Mouse (Mus musculus): ENCODE results near the gene Eya3.

The Eya3 gene

DNA sequence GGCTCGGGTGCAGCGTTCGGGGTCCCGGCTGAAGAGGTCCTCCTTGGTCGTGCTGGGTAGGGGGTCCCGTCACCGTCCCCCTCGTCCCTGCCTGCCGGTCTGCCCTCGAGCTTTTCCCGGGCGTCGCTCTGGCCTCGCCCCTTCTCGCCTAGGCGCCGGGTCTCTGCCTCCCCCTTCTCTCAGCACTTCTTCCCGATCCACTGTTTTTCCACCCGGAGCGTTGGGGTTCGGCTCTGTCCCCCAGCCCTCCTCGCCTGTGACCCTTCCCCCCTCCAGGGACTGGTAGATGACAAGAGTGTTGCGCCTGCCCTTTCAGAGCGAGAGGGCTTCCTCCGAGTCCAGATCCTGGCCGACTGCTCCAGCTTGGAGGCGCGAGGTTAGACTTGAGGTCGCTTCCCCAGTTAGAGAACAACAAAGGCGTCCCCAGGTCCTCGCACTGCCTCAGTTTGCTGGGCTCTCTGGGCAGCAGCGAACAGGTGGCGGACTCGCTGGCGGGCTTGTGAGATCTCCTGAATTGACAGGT lies 465 bp downstream of the Eya3 start:
- DNase-seq (ENCODE audit: low read depth, low spot score) = no peak

DNA sequence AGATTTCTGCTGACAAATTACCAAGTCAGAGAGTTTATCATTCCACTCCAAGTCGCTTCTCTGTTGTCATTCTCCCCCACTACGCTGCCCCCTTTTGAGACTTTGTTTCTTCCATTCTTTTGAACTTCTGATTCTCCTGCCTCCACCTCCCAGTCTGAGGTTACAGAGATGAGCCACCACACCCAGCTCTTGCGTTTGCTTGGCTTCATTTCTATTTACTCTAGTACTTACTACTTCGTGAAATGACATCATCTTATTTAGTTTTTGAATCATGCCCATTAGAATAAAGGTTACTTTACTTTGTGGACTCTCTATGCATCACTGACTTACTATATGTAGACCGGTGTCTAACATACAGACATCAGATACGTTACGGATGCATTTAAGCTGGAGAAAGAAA lies 8.7 kb downstream of the Eya3 start:
- peak; percentile 15 for DNase-seq (ENCODE audit: low read depth, low spot score)

DNA sequence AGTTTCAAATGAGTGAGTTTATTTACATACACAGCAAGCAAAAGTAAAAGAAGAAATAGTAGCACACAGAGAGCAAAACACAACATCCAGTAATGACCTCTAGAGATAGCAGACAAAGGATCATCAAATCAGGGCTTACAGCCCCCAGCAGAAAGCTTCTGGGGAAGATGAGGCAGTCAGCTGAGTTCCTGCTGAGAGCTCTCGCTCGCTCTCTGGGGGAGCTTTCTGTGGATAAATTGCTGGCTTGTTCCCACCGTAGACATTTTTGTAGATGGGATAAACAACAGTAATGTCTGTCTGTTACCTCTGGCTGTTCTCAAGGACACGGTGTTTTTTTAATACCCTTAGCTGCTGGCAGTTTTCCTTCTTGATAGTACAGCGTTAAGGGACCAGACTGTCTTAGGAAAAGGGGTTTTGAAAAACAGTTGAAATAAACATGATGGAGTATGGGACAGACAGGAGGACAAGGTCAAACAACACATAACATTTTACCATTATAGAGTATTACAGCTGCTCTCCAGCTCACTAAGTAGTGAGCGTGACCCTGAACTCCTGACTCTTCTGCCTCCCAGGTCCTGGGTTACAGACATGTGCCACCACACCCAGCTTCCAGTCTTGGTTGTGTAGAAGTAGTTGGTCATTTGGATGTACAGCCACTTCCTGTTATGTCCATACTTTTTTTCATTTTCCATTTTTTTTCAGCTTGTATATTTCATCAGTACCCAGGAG lies 10.6 kb downstream of the Eya3 start:
- DNase-seq (ENCODE audit: low read depth, low spot score) = no peak

DNA sequence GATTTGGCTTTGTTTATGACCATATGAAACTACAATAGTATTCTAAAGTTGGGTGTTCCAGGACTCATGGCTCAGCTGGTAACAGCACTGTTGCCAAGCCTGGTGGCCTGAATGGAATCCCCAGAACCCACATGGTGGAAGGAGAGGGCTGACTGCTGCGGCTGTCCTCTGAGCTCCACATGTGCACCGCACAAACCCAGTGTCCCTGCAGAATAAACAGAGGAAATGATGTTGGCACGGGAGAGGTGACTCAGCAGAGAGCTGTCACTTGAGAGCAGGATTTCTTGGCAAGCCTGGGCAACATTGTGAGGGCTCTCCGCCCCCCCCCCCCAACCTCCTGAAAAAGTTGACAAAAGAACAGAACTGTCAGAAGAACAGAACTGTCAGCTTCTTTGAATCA lies 14.1 kb downstream of the Eya3 start:
- peak; percentile 87 for DNase-seq (ENCODE audit: low read depth, low spot score)

DNA sequence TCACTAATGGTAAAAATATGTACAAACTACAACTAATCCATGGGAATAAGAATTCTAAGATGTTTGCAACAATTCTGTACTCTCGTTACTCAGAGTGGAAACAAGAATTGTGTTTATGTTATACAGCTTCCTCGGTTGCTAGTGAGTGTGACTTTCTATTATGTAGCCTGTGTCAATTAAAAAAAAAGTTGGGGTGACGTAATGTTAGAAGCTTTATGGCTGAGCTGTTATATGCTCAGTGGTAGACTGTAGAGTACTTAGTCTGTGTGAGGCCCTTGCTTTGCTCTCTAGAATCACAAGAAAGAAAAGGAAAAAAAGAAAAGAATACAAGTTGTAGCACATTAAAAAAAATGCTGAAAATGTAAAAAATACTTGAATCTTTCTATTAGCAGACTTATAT lies 15.0 kb downstream of the Eya3 start:
- DNase-seq (ENCODE audit: low read depth, low spot score) = no peak

DNA sequence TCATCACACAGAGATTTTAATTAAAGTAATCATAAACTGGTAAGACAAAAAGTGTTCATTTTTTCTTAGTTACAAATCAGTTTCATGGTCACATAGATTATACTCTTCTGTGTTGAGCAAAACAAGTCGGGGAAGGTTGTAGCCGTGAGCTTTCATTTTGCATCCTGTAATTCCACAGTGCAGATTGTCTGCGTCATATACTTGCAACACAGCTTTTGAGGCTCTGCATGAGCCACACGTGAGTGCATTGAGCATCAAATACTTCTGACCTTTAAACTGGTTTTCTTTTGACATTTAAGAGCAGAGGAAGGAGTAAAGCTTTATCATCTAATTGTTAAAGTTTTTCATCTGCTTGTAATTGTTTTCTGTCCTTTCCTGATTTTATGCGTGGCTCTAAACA lies 16.5 kb downstream of the Eya3 start:
- DNase-seq (ENCODE audit: low read depth, low spot score) = no peak

DNA sequence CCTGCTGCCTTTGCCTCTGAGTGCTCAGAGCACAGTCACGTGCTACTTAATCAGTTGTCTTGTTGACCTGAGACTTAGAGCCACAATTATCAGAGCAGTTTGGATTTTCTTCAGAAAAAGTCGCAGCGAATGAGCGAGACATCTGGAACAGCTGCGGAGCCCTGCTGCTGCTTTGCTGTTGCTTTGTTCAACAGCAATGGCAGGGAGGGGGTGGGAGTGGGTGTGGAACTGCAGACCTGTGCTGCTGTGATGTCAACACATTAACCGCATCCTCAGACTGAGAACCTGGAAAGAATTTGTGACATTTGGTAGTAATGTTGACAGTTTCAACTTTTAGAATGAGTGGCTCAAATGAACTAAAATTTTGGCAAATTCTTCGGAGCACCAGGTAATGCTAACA lies 20.3 kb downstream of the Eya3 start:
- DNase-seq (ENCODE audit: low read depth, low spot score) = no peak

DNA sequence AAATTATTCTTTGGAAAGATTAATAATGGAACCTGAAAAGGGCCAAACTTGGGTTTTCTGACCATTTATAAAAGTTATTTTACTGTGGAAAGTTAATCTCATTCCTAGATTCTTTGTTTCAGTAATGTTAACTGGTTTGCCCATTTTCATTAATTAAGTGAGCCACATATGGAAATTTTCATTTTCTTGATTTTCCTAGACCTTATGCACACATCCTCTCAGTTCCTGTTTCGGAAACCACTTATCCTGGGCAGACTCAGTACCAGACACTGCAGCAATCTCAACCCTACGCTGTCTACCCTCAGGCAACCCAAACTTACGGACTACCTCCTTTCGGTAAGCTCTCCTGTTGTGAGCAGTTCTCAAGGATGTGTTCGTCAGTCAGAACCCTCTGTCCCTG lies 33.9 kb downstream of the Eya3 start:
- no peak for DNase-seq (ENCODE audit: low read depth, low spot score)

DNA sequence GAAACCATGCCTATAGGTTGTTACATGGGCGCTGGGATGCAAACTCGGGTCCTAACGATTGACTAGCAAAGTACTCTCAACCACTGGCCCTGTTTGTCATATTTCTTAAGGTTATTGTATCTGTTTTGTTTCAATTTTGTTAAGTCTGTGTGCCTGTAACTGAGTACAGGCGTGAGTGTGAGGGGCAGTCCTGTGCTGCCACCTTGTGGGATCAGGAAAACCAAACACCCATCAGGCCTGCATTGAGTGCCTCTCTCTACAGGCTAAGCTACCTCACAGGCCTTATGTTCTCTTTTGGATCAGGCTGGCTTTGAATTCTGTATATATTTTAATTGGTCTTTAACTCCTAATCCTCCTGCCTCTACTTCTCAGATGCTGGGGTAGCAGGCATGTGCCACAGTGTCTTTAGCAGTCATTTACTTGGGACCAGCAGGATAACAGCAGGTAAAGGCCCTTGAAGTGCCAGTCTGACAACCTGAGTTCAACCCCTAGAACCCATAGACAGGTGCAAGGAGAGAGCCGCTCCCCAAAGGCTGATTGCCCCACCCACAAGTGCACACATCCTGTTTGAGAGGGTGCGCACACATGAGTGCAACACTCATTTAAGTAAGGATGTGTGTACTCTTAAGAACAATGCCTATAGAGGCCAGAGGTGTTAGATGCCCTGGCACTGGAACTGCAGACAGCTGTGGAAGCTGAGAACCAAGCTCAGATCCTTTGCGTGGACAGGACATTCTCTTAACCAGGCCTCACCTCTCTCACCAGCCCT lies 38.2 kb downstream of the Eya3 start:
- peak; percentile 59 for DNase-seq (ENCODE audit: low read depth, low spot score)

DNA sequence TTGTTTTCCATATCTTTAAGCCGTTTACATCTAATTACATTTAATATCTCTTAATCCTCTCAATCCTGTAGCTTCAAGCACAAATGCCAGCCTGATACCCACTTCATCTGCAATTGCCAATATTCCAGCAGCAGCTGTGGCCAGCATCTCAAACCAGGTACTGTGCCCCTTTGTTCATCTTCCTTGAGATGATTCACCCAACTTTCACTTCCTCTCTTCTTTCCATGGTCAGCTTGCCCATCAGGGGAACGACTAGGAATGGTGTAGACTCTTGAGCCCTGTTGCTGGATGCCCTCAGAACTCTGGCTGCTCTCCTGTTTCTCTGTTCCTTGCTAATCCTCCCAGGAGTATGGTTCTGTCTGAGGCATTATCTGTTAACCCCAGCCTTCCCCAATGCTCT lies 50.8 kb downstream of the Eya3 start:
- no peak for DNase-seq (ENCODE audit: low read depth, low spot score)

DNA sequence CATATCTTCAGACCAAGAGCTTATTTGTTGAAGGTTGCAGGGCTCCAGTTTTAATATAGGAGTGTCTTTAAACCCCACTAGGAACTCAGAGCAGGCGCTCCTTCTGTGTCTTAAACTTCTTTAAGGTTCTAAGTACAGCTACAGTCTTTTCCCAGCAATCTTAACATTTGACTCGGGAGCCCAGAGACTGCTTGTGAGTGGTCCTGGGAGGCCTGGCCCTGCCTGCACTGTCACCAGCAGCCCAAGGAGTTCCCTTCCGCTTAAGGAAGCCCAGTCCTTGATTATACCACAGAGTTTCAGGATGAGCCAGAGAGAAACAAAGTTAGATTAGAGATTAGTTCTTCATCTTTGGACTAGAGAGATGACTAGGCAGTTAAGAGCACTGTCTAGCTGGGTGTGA lies 54.6 kb downstream of the Eya3 start:
- DNase-seq (ENCODE audit: low read depth, low spot score) = no peak

DNA sequence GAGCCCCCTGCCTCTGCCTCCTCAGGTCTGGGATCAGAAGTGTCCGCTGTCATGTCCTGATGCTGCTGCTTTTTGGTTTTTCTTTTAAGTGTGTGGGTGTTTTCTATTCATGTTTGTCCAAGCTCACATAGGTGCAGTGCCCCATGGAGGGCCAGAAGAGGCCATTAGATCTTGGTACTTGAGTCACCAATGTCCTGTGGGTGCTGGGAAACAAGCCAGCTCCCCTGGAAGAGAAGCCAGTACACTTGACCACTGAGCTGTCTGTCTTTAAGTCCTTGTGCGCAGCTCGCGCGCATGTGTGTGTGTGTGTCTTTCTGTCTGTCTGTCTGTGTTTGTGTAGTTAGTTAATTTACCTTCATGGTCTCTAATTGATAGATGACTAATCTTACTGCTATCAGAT lies 63.3 kb downstream of the Eya3 start:
- no peak for DNase-seq (ENCODE audit: low read depth, low spot score)

DNA sequence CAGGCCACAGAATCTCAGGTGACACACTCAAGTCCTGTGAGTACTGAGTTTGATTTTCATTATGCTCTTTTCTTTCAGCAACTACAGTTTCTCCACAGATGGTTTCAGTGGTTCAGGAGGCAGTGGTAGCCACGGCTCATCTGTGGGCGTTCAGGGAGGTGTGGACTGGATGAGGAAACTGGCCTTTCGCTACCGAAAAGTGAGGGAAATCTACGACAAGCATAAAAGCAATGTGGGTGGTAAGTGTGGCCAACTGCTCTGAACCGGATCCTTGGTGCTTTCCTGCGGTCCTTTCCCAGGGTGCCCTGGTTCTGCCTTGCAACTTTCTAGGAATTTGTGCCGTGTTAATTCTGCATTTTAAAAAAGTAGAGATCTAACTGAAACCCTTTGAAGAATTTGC lies 68.1 kb downstream of the Eya3 start:
- no peak for DNase-seq (ENCODE audit: low read depth, low spot score)

DNA sequence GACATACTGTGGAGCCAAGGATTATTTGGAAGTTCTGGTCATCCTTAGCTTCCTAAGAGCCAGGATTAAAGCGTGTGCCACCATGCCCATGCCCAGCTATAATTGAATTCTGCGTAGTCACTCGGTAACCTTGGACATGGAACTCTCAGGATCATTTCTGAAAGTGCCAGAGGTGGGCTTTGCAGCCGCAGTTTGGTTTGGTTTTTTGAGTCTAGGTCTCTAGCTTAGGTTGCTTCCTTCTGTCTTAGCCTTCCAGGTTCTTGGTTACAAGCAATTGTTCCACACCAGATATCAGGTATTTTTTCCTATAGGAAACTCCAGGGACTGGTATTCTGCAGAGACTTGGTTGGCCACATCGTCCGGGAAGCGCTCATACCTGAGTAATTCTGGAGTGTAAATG lies 74.4 kb downstream of the Eya3 start:
- no peak for DNase-seq (ENCODE audit: low read depth, low spot score)

DNA sequence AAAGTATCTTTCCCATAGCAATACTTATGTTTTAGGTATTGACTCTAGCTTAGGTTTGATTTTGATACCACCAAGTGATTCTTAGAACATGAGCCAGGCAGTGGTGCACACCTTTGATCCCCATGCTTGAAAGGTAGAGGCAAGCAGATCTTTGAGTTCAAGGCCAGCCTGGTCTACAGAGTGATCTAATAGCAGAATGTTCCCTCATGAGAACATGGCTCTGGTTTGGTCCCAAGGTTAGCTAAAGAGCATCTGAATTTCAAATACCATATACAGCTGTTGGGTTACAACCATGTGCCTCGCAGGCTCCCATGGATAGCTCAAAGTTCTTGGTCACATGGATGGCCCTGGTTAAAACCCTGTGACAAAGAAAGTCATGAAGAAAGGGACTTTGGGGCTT lies 79.5 kb downstream of the Eya3 start:
- no peak for DNase-seq (ENCODE audit: low read depth, low spot score)

DNA sequence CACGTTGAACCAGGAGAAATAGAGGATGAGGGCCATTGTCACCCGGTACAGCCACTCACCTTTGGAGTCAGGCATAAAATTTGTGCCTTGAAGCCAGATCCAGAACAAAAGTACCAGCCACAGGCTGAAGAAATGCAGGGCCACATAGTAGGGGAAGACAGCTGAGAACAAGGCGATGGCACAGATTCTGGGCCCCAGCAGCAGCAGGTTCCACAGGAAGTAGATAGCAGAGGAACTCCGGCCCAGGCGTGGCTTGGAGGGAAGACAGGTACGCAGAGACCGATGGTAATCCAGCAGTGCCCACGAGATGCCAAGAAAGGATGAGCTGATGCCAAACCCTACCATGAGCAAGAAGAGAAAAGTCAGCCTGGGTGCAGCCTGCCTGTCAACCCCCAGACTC lies 89.4 kb downstream of the Eya3 start:
- DNase-seq (ENCODE audit: low read depth, low spot score) = no peak

DNA sequence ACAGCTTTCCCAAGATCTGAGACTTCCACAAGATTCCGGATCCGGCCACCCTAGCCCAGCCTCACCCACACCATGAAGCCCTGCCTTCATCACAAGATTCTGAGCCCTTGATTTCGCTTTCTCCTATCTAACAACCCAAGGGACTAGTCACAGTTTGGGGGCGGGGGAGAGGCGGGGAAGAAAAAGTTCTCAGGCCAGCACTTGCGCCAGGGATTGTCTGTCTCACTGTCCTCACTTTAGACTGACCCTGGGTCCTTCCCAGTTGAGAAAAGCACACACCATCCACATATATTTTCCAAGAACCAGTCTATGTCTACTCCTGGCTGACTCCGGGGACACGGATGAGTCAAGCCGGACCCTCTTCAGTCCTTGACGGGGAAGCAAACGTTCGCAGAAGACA lies 92.8 kb downstream of the Eya3 start:
- DNase-seq (ENCODE audit: low read depth, low spot score) = no peak

DNA sequence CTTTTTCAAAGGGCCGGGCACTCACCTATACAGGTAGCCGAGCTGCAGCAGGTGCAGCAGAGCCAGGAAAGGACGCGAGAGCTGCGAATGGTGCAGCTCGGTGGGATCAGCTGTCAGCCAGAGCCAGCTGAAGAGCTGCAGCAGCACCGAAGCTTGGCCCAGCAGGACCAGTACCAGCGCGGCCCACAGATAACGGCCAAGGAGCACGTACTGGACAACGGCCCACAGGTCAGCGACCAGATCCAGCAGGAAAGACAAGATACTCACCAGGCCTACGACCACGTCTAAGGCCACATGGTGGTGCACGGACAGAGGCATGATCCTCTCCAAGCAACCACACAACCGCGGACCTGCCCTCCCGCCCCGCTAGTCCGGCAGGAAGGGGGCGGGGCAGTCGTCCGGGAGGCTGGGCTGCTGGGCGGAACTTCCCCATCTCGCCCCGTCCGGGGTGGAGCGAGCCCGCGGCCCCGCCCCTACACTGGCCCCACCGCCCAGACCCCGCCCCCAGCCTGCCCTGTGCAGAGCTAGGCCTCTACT lies 93.4 kb downstream of the Eya3 start, which contains the start of gene Xkr8:
Gene Xkr8, minus strand, starts transcription at position 399 of the 537 bp plus-strand sequence.
- DNase-seq (ENCODE audit: low read depth, low spot score) = peak; percentile 82

DNA sequence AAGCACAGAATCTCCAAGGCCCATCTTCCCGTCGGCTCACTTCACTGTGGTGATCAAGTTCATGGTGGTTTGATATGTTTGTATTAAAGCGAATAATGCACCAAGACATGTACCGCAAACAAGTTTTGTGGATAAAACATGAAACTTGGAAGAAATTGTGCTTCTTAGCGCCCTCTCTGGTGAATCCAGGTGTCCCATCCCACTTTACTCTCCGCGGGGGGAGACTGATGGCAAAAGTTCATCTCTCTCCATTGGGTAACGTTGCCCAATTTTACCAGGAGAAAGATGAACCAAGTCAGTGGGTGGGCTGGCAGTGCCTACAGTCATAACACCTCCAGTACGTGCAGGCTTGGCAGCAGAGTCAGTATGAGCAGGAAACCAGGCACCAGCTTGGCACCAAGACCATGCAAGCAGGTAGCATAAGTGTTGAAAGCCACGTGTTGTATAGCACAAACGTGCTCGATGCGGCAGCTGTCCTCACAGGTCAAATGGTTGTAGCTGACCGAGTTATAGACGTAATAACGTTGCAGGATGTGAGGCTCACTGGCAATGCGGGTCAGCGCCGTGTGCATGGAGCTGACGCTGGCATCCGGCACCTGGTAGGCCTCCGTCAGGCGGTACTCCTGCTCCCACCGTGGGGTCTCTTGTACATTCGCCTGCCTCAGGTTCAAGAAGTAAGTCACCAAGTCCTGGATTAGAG lies 94.4 kb downstream of the Eya3 start:
- DNase-seq (ENCODE audit: low read depth, low spot score) = no peak

DNA sequence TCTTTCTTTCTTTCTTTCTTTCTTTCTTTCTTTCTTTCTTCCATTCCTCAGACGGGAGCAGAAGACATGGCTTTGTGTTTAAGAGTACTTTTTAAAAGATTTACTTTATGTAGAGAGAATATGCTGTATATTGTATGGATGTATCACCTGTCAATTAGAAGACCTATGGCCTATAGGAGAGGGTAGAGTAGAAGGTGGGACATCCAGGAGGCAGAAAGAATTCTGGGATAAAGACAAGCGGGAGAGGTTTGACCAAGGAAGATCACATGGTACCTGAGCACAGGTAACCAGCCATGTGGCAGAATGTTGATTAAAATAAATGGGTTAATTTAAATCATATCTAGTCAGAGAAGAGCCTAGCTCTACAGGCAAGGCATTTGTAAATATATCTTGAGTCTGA lies 96.0 kb downstream of the Eya3 start:
- DNase-seq (ENCODE audit: low read depth, low spot score) = no peak

DNA sequence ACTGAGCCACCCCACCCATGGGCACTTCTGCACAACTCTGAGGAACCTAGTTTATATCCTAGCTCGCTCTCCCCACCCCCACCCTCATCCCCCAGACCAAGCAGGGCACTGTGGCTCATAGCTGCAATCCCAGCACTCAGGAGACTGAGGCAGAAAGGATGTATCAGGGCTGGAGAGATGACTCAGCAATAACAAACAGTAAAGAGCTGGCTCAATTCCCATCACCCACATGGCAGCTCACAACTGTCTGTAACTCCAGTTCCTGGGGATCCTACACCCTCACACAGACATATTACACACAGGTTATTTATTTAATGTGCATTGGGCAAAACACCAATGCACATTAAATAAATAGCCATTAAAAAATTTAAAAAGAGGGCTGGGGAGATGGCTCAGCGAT lies 96.6 kb downstream of the Eya3 start:
- peak; percentile 74 for DNase-seq (ENCODE audit: low read depth, low spot score)

DNA sequence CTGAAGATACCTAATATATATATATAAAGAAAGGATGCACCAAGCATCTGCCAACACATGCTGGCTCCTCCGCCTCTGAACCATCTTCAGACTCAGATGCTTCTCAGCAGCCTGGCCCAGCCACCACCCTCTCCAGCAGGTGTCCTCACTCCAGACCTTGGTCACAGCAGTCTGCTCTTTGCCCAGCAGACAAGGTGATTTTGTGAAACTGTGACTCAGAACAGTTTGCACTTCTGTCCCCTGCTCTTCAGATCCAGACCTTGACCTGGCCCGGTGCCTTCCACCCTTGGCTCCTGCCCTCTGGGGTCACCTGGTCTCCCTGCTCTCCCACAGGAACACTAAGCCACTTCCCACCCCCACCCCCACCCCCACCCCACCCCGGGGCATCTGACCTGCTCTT lies 97.1 kb downstream of the Eya3 start:
- no peak for DNase-seq (ENCODE audit: low read depth, low spot score)

Data from 3T3-L1 (cell line).